Mouse (Mus musculus): Measurements from ENCODE around the gene Nectin3.

DNA sequence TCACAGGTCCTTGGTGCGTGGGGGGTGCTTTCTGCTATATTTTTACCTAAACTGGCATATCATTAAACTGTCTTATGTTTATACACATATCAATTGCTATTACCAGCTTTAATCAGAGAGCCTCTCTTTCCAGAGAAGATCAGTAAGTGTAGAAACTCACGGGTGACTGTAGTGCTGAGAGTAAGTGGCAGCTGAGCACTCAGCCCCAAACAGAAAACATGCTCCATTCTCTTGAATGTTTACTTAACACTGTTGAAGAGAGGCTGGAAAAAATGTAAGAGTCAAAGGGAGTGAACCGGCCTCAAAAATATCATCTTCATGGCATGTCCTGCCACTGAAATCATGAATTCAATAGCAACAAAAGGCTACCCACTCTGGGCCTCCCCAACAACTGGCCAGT lies 21.0 kb downstream of the Nectin3 start:
- TF ChIP-seq CTCF (IDR thresholded peaks at IDR 0.05; ENCODE audit: low read depth, low read length): no peak
- TF ChIP-seq GATA2 (IDR thresholded peaks at IDR 0.05; ENCODE audit: borderline replicate concordance, low read depth, low read length): no peak
- TF ChIP-seq TAL1 (conservative IDR thresholded peaks at IDR 0.05; ENCODE audit: low read depth, low read length): no peak

Data from G1E (cell line).